ENCODE assay signal across 26 mouse cellular contexts in the genomic region with DNA sequence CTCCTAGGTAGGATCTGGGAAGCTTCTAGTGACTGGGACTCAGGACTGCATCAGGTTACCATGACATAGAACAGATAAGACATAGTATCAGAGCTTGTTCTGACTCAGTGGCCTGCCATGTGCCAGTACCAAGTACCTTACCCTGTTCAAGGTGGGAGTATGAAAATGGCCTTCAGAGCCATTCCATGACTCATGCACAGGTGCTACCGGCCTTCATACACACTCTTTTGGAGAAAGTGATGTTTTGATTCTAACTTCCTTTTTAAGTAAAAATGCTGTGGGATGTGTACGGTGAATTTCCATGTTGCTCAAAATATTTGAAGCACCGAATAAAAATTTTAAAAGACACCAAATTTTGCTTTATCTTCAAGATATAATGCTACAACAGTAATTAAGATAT.
"Had no signal": no experiment of that assay in that cellular context is flagged by ENCODE, and none has a peak within 500 bp of the region (broad histone marks: within the 10 kb centered on the region; RNA-seq: fewer than 3 reads in every experiment).

No protein-coding gene starts in this region.

- H3K36me3 ChIP-seq: embryonic facial prominence, embryonic 10.5 days; embryonic facial prominence, embryonic 12.5 days; embryonic facial prominence, embryonic 13.5 days; embryonic facial prominence, embryonic 15.5 days; forebrain, embryonic 10.5 days; forebrain, embryonic 12.5 days; forebrain, embryonic 15.5 days had no signal

- H3K9ac ChIP-seq: embryonic facial prominence, embryonic 12.5 days; embryonic facial prominence, embryonic 13.5 days; embryonic facial prominence, embryonic 15.5 days; forebrain, embryonic 12.5 days; forebrain, embryonic 13.5 days; forebrain, embryonic 15.5 days; forebrain, postnatal 0 days had no signal

- H3K4me3 ChIP-seq: embryonic facial prominence, embryonic 10.5 days; embryonic facial prominence, embryonic 12.5 days; embryonic facial prominence, embryonic 13.5 days; embryonic facial prominence, embryonic 15.5 days; erythroblast, embryonic 14.5 days; forebrain, embryonic 10.5 days; forebrain, embryonic 12.5 days; forebrain, embryonic 13.5 days; forebrain, embryonic 15.5 days; gastrocnemius, adult 2 months; heart, adult 2 months had no signal

- H3K4me2 ChIP-seq: embryonic facial prominence, embryonic 12.5 days; embryonic facial prominence, embryonic 13.5 days; embryonic facial prominence, embryonic 15.5 days; forebrain, embryonic 12.5 days; forebrain, embryonic 13.5 days; forebrain, embryonic 15.5 days had no signal

- H3K4me1 ChIP-seq: embryonic facial prominence, embryonic 10.5 days; embryonic facial prominence, embryonic 12.5 days; embryonic facial prominence, embryonic 13.5 days; embryonic facial prominence, embryonic 15.5 days; forebrain, embryonic 10.5 days; forebrain, embryonic 12.5 days; forebrain, embryonic 13.5 days; forebrain, embryonic 15.5 days had no signal

- H3K27ac ChIP-seq: embryonic facial prominence, embryonic 10.5 days; embryonic facial prominence, embryonic 12.5 days; embryonic facial prominence, embryonic 13.5 days; embryonic facial prominence, embryonic 15.5 days; forebrain, embryonic 10.5 days; forebrain, embryonic 12.5 days; forebrain, embryonic 13.5 days; forebrain, embryonic 15.5 days; gastrocnemius, adult 2 months; heart, adult 2 months had no signal

- H3K9me3 ChIP-seq: embryonic facial prominence, embryonic 10.5 days; embryonic facial prominence, embryonic 12.5 days; embryonic facial prominence, embryonic 13.5 days; embryonic facial prominence, embryonic 15.5 days; forebrain, embryonic 10.5 days; forebrain, embryonic 12.5 days; forebrain, embryonic 13.5 days; forebrain, embryonic 15.5 days had no signal

- DNase-seq: cerebellum, adult 9-10 months; cerebellum, adult 9-11 months; cerebellum, postnatal 10 days; cerebellum, postnatal 14 days; cerebellum, postnatal 25 days; cerebellum, postnatal 36 days; embryo, embryonic 11 days; forebrain, postnatal 0 days; gastrocnemius, adult 2 months; gastrocnemius, postnatal 10 days; gastrocnemius, postnatal 14 days; gastrocnemius, postnatal 25 days; gastrocnemius, postnatal 36 days; heart, adult 18-20 months; heart, adult 2 months had no signal

- ATAC-seq: forebrain, embryonic 13.5 days; forebrain, embryonic 14.5 days; forebrain, embryonic 15.5 days; forebrain, embryonic 16.5 days; forebrain, postnatal 0 days had no signal

- H3K27me3 ChIP-seq: embryonic facial prominence, embryonic 12.5 days; embryonic facial prominence, embryonic 13.5 days; embryonic facial prominence, embryonic 15.5 days; forebrain, embryonic 12.5 days; forebrain, embryonic 13.5 days; forebrain, embryonic 15.5 days had no signal
